Mouse (Mus musculus) lung, postnatal 36 days (tissue): ENCODE results near the gene Eps8.
"Not testable (repeated sequence)": the region's sequence is repeated elsewhere in the genome, so short reads cannot be mapped to it uniquely, and the experiment has no call there.

Source experiments
- DNase-seq: peaks from one replicate; pipeline ENCODE4 v3.0.0; 2022; ENCODE audit warnings: mixed read lengths

The Eps8 gene

DNA sequence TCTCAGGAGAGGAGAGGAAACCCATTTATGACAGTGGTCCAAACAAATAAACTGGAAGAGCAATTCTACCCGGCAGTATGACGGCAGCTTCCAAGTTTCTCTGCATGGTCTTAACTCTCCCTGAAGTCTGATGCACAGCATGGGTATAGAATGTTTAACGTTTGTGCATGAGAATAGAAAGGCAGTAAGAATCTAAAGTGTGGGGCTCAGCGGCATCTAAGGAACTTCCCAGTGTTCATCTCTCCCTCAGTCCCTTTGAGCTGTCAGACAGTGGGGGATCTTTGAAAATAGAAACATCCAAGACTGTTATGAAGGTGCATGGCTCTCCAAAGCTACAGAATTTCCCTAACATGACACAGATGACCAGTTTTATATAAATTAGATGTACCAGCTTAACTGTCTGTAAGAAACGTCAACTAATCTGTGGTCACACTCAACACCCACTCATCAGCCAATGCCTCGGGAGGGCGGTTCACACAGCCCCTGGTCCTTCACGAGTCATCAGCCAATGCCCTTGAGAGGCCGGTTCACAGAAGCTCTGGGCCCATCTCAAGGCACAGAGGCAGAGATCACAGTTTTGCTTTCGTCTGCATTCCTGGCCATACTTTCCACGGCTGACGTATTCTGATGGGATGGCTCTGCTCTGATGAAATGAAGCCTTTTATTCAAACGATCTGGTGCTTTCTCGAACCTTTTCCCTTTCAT is 145.2 kb downstream of the Eps8 start:
- no peak for DNase-seq

DNA sequence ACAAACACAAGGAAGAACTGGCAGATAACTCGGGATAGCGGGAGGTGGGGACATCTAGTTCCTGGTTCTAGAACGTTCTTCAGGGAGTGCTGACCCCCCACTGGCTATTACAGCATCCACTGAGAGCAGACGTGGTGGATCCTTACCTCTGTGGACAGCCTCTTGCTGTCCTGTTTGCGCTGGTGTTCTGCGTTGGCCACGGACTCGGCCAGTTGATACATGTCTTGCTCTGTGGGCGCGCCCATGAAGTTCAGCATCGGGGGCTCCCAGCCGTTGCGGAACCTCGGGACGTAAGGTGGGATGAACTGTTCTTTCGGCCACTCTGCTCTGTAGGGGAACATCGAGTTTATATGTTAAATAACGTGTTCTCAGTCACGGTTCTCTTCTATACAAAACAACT is 145.7 kb downstream of the Eps8 start:
- no peak for DNase-seq

DNA sequence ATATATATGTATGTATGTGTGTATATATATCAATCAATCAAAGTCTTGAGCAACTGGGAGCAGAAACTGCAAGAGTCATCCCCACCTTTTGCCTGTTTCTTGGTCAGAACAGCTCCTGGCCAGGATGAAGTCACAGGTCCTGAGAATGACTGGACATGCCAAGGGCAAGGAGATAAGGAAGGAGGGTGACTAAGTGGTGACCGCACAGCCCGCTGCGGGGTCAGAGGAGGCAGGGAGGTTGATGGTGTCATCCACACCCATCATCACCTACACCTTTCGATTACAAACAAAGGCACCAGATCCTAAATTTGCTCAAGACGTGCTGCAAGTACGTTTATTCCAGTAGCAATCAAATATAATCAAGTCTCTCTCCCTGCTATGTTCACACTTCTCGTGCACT is 148.1 kb downstream of the Eps8 start:
- DNase-seq, result no peak

DNA sequence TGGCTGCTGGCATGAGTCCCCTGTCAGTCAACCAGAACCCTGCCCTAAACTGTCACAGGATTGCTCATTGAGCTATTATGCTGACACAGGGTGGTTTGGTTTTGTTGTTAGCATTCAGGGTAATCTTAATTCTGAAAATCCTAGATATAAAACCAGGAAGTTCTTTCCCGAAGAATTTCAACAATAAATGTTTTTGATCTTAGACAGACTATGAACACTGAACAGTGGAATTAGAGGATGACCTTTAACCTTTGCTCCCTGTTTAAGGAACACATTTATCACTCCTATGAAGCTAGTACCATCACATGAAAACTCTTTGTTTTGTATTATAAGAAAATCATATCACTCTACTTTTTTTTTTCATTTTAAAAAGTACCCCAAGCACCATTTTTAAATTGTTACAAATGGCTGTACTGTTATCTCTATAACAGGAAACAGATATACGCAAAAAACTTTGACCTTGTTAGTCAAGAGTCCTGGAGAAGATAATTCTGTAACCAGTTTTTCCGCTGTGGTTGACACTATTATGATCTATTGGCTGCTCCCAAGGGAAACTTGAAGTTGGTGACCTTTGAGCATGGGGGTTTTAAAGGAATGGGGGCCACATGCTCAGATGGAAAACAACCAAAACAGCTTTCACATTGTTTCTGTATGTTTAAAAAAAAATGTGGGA is 149.0 kb downstream of the Eps8 start:
- DNase-seq, result no peak

DNA sequence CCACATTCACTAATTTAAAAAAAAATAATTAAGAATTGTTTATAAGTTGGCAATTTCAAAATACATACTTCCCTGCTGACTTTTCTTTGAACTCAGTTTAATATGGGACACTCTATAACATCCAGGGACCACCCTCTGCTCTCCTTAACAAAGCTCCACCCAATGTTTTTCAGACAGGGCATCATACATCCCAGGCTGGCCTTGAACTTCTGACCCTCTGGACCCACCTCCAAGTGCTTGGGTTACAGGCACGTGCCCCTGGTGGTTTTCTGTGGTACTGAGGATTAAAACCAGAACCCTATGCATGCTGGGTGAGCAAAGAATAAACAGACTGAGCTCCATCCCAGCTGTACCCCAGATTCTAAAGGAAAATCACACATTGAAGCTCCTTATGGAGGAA is 150.6 kb downstream of the Eps8 start:
- no peak for DNase-seq

DNA sequence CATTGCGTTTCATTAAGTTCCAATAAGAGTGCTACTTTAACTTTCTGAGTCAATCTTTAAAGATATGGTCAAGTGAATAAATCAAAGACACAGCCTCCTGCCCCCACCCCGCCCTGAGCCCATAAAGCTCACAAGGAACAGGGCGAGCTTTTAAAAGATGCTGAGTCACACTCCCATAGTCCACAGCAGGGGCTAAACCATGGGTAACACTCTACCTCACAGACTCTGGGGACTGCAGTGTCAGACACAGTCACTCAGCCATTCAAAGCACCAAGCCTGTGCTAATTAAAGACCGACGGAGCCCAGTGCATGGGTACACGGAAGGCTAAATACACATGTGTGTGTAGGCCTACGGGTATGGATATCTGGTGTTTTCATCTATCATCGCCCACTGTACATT is 151.2 kb downstream of the Eps8 start:
- no peak for DNase-seq

DNA sequence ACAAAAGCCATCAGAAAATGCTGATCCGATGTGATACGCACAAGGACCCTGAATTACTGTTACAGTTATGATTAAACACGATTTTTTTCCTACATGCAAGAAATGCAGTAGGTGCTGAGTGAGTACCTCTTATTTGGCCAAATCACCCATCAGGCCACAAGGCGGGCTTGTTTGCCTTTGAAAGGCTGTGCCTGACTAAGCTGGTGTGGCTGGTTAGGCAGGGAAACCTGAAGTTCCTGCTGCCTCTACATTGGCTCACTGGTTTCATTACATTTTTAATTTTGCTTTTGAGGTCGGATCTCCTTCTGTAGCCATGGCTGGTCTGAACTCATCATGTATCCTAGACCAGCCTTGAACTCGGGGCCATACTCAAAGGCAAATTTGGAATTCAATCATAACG is 151.7 kb downstream of the Eps8 start:
- DNase-seq, result no peak

DNA sequence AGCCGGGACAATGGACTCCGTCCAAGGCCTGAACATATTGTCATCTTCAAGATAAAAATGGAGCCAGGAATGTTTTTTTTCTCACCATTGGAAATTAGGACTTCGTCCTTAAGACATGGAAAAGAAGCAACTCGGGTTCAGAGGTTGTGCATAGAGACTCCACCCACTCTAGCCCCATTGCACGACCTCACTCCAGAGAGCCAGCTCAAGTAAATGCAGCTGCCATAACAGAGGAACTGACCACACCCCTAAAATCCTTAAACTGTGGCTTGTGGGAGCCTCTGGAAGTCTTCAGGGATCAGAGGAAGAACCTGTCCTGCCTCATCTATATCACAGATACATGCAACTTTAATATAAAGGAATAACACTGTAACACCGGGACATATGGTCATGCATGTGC is 155.9 kb downstream of the Eps8 start:
- DNase-seq, result no peak

DNA sequence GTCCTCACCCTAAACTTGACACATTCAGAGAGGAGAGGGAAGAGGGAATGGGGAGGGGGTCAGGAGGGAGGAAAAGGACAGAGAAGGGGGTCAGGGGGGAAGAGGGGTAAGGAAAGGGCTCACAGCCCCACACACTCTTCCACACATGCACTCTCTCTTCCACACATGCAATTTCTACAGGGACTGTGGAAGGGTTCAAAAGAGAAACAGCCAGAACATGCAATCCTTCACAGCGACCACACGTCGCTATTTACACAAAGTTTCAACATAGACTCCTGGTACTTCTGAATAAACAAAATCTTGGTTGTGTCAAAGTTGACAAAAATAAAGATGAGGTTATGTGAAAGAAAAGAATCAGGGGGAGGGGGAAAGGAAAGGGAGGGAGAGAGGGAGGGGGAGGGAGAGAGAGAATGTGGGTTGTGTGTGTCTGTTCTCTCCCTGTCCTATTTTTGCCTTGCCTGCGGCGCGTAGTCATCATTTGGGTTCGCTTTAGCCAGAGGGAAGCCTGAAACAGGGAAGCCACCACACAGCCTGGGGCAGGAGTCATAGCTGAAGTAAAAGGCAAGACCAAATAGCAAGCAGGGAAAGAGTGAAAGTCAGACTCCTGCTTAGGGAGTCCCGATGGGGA is 157.4 kb downstream of the Eps8 start:
- DNase-seq, result no peak

DNA sequence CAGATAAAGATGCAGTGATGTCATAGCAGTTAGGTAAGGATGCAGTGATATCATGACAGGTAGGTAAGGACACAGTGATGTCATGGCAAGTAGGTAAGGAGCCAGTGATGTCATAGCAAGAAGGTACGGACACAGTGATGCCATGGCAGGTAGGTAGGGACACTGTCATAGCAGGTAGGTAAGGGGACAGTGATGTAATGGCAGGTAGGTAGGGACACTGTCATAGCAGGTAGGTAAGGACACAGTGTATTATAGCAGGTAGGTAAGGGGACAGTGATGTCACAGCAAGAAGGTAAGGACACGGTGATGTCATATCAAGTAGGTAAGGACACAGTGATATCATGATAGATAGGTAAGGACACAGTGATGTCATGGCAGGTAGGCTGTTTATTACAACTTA is 158.1 kb downstream of the Eps8 start:
- no peak for DNase-seq

DNA sequence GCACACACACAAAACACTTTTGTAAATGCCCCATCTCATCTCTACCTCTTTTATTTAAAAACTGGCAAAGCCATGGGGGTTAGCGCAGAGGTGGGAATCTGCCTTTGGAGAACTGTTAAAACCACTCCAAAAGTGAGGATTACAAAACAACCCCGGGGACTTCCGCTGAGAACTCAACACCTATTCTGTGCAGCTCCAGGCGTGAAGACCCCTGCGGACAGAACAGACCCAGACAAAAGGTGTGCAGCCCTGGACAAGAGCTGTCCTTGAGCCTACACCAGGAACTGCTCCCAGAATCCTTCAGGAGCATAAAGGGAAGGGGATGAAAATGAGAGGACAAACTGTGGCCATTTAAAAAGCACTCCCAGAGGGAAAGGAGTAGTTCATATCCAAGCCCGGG is 159.4 kb downstream of the Eps8 start:
- no peak for DNase-seq

DNA sequence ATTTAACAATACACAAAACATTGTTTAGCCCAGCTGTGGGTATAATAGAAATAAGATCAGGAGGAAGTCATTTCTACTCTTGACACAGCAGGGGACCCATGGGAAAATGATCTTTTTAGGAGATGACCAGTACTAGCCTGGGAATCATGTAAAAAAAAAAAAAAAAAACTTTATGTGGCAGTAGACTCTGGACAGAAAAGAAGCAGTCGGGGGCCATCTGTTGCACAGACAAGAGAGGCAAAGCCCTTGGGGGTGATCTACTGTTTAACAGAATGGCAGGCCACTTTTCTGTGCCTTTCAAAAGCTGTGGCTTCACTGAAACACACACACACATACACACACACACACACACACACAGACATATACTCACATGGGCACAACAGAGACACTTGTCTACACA is 159.9 kb downstream of the Eps8 start:
- no peak for DNase-seq

DNA sequence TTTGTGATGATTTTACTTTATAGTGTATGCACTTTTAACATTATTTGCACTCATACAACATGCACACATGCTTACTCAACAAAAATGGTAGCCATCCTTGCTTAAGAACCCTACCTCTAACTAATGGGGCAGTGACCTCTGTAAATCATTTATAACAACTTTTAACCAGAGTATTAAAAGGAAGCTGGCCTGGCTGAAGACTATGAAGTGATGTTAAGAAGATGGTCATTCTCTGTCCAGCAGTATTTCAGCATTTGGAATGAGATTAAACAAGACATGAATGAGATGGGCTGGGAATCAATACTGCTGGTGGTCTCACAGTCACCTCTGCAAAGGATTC is 160.6 kb downstream of the Eps8 start:
- DNase-seq, result no peak

DNA sequence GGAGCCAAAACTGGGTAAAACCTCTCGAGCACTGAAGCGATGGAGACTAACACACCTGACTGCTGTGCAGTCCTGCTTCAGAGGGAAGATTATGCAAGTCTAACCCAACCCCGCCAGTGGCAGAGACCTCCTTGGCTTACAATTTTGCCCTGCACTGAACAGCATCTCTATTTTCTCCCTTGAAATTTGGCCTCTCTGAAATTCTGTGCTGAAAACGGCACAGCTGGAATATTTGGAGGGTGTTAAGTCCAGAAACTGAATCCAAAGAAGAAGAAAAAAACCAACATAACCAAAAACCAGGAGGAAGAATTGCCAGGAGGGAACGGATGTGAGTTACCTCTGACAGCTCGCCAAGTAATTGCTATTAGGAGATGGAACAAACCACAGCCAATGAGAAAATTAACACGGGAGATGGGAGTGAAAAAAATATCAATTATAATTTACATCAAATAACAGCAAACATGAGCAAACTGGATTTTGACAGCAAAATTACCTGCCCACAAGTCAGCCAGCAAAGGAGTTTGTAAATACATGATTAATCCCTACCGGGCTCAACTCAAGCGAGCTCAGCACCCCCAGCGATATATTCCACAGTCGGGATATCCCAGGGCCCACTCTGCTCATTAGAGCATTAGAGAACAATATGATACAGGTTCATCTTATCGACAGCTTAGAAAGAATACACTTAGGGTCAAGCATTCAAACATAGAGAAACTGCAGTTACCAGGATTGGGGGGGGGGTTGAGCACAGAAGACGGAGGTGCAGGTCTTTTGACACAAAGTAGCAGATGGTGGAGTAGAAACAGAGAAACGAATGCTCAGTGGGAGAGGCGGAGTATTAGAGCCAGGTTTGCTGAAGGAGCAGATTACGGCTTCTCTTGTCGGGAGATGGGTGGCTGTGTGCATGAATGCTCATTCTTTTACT is 161.2 kb downstream of the Eps8 start:
- DNase-seq, result no peak

DNA sequence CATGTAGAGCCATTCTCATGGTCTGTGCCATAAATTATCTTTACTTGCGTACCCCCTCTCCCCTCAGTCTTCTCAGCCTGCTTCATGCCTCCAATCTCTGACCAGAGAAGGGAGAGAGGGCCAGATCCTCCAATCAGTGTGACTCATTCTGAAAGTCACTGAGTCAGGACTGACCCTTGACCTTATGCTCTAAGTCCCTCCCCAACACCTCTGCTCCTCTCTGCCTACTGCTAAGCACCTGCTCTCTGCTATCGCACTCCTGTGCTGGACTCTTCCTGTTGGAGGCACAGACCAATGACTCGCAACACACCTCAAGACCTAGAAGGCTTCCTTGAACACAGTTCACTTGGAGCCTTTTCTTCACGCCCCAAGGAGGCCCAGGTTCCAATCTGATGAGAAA is 162.1 kb downstream of the Eps8 start:
- no peak for DNase-seq

DNA sequence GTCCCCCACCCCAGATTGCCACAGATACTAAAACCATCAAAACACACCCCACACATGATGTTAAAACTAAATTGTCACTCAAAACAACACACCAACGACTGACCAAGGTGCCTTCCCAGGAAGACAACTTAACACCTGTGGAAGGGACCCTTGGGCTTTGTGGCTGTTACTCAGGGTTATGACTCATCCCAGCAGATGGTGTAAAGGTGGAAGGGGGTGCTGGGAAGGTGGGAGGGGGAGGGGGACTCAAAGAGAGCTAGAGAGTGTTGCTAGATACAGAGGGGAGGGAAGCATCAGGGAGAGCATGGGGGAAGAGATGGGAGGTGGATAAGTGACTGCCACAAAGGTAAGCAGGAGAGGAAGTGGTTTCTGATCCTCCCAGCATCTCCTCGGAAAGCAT is 163.0 kb downstream of the Eps8 start:
- DNase-seq, result no peak

DNA sequence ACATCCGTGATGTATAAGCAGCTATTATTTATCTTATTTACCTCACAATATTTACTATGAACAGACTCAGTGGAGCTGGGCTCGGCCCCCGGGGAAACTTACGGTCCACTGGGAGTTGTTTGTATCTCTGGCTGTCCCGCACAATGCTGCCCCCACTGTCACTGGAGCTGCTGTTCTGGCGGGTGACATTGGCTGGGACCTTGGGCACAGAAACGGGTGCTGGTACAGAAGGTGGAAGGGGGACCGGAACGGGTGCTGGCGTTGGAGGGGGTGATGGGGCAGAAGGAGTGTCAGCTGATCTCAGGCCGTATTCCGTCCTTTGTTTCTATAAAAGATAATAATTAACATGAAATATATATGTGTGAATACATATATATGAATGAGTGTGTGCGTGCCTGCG is 164.6 kb downstream of the Eps8 start:
- no peak for DNase-seq

DNA sequence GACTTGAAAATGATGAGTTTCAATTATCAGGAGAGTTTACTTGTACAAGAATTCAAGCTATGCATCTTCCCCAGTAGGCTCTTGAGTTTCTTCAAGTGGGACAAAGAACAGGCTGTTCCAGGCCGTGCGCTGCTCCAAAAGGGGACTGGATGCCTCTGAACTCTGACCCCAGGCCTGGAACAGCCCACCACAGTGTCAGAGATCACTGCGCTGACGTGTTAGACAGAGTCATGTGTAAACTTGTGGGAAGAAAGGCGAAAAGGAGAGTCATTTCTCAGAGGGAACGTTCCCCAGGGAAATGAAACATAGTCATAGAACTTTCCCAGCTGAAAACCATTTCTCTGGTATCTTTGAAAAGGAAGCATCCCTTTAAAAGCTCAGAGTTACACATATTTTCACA is 167.2 kb downstream of the Eps8 start:
- DNase-seq, result peak; percentile 77

DNA sequence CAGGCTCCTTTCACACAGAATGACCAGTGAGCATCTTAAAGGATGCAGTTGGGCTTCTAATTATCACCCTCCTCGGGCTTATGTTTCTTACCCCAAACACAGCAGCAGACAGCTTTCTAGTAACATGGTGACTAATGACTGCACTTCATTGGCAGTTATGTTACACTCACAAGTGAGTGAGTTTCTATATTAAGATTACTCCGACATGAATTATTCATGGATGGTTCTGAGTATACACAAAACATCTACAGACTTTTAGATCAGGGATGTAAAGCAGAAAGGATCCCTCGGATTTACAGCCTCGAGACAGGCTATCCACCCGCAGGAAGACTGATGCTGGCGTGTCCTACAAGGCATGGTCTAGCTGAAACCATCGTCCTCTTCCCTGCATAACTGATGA is 171.8 kb downstream of the Eps8 start:
- DNase-seq, result no peak

DNA sequence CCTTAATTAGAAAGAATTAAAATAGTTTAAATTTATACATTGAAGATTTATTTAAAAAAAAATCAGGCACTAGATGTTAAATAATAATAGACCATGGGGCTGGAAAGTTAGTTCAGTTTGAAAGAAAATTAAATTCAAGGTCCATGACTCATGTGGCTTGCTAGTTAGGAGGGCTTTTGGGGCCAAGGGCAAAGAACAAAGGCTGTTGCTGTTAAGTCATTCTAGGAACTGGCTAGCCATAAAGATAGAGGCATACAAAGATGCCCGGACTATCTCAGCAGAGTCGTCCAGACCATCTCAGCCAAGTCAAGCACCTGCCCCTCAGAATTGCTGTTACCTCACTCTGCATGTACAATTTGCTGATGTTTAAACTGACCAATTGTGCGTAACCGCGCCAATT is 179.0 kb downstream of the Eps8 start:
- DNase-seq, result not testable (repeated sequence)

DNA sequence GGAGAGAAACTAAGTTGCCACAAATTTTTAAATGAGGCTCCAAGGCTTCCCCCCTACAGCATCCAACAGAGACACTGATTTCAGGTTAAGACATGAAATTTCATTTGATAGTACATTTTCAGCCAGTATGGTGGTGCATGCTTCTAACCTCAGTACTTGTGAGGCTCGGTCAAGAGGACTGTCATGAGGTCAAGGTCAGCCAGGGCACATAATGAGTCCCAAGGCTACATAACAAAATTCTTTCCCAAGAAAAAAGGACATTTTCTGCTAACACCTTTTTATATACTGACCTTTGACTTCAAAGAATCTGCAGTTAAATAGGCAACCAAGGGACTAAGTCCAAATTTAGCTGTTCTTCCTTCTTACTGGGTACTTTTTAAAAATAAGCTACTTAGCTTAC is 181.2 kb downstream of the Eps8 start:
- peak; percentile 19 for DNase-seq

DNA sequence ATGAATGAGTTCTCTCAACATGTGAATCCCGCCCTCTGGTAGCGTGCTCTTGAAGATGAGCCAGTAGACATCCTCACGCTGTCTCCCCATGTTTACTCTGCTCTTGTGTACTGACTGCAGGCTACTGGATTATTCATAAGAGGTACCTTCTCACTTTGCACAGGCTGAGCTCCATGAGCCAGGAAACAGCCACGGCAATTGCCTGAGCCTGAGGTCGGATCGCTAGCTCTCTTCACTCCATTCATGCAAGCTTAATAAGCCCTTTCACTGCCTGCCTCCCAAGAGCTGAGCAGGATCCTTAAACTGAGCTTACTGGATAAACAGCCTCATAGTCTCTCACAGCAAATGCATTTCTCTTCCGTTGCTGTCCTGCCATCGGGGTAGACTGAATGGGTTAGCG is 182.5 kb downstream of the Eps8 start:
- DNase-seq, result no peak

DNA sequence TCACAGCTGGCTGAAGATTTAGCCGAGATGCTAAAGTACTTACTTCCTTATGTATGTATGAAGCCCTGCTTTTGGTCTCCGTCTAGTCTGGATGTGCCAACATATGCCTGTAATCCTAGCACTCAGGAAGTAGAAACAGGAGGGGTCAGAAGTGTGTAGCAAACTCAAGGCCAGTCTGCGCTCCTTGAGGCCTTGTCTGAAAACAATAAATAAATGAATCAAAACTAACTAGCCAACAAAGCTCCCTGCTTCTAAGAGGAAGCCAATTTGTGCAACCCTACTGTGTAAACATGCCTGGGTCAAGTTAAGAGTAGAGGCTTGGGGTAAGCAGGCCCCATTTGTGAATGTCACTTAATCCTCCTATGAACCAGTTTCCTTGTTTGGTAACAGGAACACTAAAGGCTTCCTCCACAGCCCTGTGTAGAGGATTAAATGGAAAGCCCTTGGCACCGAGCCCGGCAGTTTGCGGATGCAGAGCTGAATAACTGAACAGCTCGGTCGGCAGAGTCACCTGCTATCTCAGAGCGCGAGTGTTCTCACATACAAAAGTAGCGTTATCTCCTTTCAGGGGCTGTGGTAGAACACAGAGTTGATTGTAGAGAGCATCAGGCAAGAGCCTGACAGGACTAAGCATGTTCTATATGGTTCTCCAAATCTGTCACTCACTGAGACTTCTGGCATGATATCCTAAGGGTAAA is 183.6 kb downstream of the Eps8 start:
- DNase-seq, result peak; percentile 91
